Mouse (Mus musculus) embryonic fibroblast, embryonic 13.5 days (primary cell): ENCODE measurements around the gene Ptprn2.

Experiments used
- CTCF ChIP-seq: IDR thresholded peaks from 2 replicates; pipeline ENCODE4 v1.5.1; 2011; ENCODE audit warnings: mild to moderate bottlenecking, control low read depth, low read length, moderate library complexity, borderline replicate concordance; ENCODE audit not compliant: insufficient read depth
- POLR2A ChIP-seq: IDR thresholded peaks from 2 replicates; pipeline ENCODE4 v1.6.1; 2011; ENCODE audit warnings: low read depth, mild to moderate bottlenecking, control low read depth, low read length, moderate library complexity

- TF ChIP-seq CTCF (no peak), POLR2A (no peak)
Observed at GRCm38 (mm10) chr12:116813012-116813411, 327.5 kb downstream of the Ptprn2 start.
